Mouse (Mus musculus) kidney, postnatal 25 days (tissue): ENCODE measurements around the gene Clybl.

Source experiments
- DNase-seq, 2 experiments: peaks; one replicate each; pipeline ENCODE4 v3.0.0; 2021; ENCODE audit warnings: mixed read lengths in 2 of 2

The Clybl gene

GRCm38 (mm10) chr14:122364026-122364425, 182.5 kb downstream of the Clybl start:
- no peak for DNase-seq

GRCm38 (mm10) chr14:122367252-122367868, 185.9 kb downstream of the Clybl start:
- DNase-seq, result no peak

- no peak for DNase-seq
These were observed 186.4 kb downstream of the Clybl start for GRCm38 (mm10) chr14:122367882-122368418.

- DNase-seq, result no peak
These were observed 187.0 kb downstream of the Clybl start for GRCm38 (mm10) chr14:122368501-122368900.

- no peak for DNase-seq
These were observed 190.5 kb downstream of the Clybl start for GRCm38 (mm10) chr14:122371979-122372378.

- no peak for DNase-seq
These were observed 192.0 kb downstream of the Clybl start for GRCm38 (mm10) chr14:122373458-122373857.

- DNase-seq, result no peak
These were observed 192.9 kb downstream of the Clybl start for GRCm38 (mm10) chr14:122374285-122374997.

- DNase-seq, result no peak
These were observed 193.7 kb downstream of the Clybl start for GRCm38 (mm10) chr14:122375070-122375811.

GRCm38 (mm10) chr14:122376482-122377143, 195.1 kb downstream of the Clybl start:
- DNase-seq, result no peak

GRCm38 (mm10) chr14:122377681-122378080, 196.2 kb downstream of the Clybl start:
- DNase-seq, result no peak

- no peak for DNase-seq
These were observed 197.6 kb downstream of the Clybl start for GRCm38 (mm10) chr14:122379076-122379475.

- DNase-seq, result peak; percentile 34 to 61
These were observed 198.5 kb downstream of the Clybl start for GRCm38 (mm10) chr14:122379996-122380395.

- no peak for DNase-seq
These were observed 199.7 kb downstream of the Clybl start for GRCm38 (mm10) chr14:122380896-122381845.

GRCm38 (mm10) chr14:122382281-122382680, 200.8 kb downstream of the Clybl start:
- DNase-seq, result no peak

GRCm38 (mm10) chr14:122383931-122384330, 202.4 kb downstream of the Clybl start:
- no peak for DNase-seq

GRCm38 (mm10) chr14:122384447-122385237, 203.1 kb downstream of the Clybl start:
- DNase-seq, result no peak

GRCm38 (mm10) chr14:122385238-122385534, 203.7 kb downstream of the Clybl start:
- DNase-seq, result no peak

- DNase-seq, result no peak
These were observed 204.3 kb downstream of the Clybl start for GRCm38 (mm10) chr14:122385758-122386157.

GRCm38 (mm10) chr14:122386281-122387130, 205.0 kb downstream of the Clybl start:
- no peak for DNase-seq

GRCm38 (mm10) chr14:122387781-122388180, 206.3 kb downstream of the Clybl start:
- no peak for DNase-seq
